Mouse (Mus musculus) spleen, adult 2 months (tissue): Measurements from ENCODE around the gene Igfbpl1. TPM values are rescaled to one million over a fixed set of nuclear protein-coding genes. Genes with fewer than 3 reads are reported as not detected.
A peak's percentile ranks its signal among the peaks of the same experiment; 100 is the strongest.

Source experiments
- DNase-seq, 2 experiments: peaks; one replicate each; pipeline versions ENCODE4 v3.0.0 to v3.0.0-alpha.2; 2012 to 2021; ENCODE audit warnings: low spot score in 2 of 2, low read depth in 1 of 2
- H3K27ac ChIP-seq: fragments of 200-500 bp; 2 replicates; pipeline ENCODE4 v1.5.1; 2012; ENCODE audit warnings: low read length, inconsistent platforms; ENCODE audit not compliant: insufficient read depth
- H3K27me3 ChIP-seq: fragments of 200-500 bp; 2 replicates; pipeline ENCODE4 v1.6.1; 2012; ENCODE audit warnings: mild to moderate bottlenecking, moderate library complexity, low read length, inconsistent platforms; ENCODE audit not compliant: control insufficient read depth, insufficient read depth
- H3K36me3 ChIP-seq: fragments of 200-500 bp; 2 replicates; pipeline ENCODE4 v1.6.1; 2012; ENCODE audit warnings: mild to moderate bottlenecking, low read length, inconsistent platforms; ENCODE audit not compliant: control insufficient read depth, insufficient read depth
- H3K4me1 ChIP-seq: fragments of 200-500 bp; 2 replicates; pipeline ENCODE4 v1.6.1; 2011; ENCODE audit warnings: inconsistent platforms; ENCODE audit not compliant: control insufficient read depth, insufficient read depth, insufficient read length
- H3K4me3 ChIP-seq: fragments of 200-500 bp; 2 replicates; pipeline ENCODE4 v1.5.1; 2011; ENCODE audit warnings: mild to moderate bottlenecking, inconsistent platforms; ENCODE audit not compliant: insufficient read depth, insufficient read length; ENCODE audit errors: extremely low read depth
- CTCF ChIP-seq: fragments of 200-500 bp; IDR thresholded peaks from 2 replicates; pipeline ENCODE4 v1.5.1; 2011; ENCODE audit warnings: mild to moderate bottlenecking, inconsistent platforms; ENCODE audit not compliant: insufficient read depth, insufficient read length, insufficient replicate concordance; ENCODE audit errors: extremely low read depth
- POLR2A ChIP-seq: fragments of 200-500 bp; IDR thresholded peaks from 2 replicates; pipeline ENCODE4 v1.6.1; 2011; ENCODE audit warnings: low read depth, low read length, inconsistent platforms
- WGBS: fragments of 180-500 bp; shearing (Covaris S2); methylation state at CpG from one replicate; pipeline ENCODE4 v1.1.7; 2018; 5-methylcytosine and 5-hydroxymethylcytosine counted together
- polyA plus RNA-seq: library from polyadenylated mRNA; depleted of rRNA; stranded (reverse); fragments of >200 nt; gene quantifications from 2 replicates; pipeline ENCODE4 v1.2.3, GENCODE M21; 2012; rRNA removed

Gene Igfbpl1
- polyA plus RNA-seq, result 0.05 TPM in 1 of 2 replicates, not detected in the other

DNA sequence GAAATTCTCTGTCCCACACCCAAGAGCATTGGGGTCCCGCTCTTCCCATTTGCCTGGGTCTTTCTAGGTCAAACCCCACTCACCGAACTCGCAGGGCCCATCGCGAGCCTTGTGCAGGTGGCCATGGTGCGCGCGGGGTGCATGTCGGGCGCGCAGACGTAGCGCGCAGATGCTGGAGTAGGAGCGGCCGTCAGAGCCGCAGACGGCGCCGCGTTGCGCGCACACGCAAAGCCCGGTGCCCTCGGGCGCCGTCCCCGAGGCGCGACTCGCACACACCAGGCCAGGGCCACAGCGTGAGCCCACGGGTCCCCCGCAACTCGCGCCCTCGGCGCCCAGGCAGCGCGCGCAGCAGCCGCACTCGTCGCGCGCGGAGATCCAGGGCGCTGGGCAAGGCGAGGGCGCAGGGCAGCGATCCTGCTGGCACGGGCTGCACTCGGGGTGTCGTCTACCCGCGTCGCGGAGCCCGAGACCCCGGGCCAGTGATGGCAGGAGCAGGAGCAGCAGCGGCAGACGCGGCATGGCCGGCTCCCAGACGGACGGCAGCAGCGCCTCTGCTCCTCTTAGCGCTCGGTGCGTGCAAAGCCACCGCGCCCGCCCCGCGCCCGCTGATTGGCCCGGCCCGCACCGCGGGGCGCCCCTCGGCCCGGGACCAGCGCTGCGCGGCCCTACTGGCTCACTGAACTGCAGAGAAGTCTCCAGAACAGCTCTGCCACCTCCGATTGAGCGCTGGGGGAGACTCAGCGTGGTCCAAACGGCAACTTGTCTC, at the start of gene Igfbpl1:
Igfbpl1 (minus strand) TSS at position 649 of the 766 bp plus-strand sequence.
- 4% methylated on average over 86 of the region's 91 CpGs for WGBS
- no peak for DNase-seq
- no peaks in the 10 kb centered on the region for H3K36me3 ChIP-seq
- peaks cover 10% of the 10 kb centered on the region for H3K27me3 ChIP-seq
- no peak within 1 kb of the TSS for H3K27ac ChIP-seq
- no peaks in the 10 kb centered on the region for H3K4me1 ChIP-seq
- H3K4me3 ChIP-seq, result no peak within 1 kb of the TSS
- no peak for TF ChIP-seq CTCF
- TF ChIP-seq POLR2A, result no peak

DNA sequence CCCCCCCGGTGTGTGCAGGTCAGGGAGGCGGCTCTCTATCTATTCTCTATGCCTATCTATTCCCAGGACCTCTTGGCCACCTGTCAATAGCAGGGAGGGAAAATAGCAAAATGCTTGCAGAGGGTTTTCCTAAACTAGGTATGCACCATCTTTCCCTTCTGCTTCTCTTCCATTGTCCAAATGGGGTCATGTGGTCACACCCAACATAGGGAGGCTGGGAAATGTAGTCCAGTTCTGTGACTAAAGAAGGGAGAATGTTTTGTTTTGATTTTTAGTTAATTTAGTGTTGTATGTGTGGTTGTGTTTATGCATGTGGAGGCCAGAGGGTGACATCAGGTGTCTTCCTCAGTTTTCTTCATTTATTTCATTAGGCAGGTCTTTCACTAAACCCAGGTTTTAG, 45.4 kb upstream of the Igfbpl1 start:
- no peaks in the 10 kb centered on the region for H3K4me1 ChIP-seq
- TF ChIP-seq CTCF (no peak), POLR2A (no peak)
- H3K4me3 ChIP-seq, result no peak overlapping the region
- H3K27ac ChIP-seq, result no peak overlapping the region
- no peak for DNase-seq
- no peaks in the 10 kb centered on the region for H3K27me3 ChIP-seq
- 83% methylated on average over 2 of the region's 2 CpGs for WGBS
- H3K36me3 ChIP-seq, result no peaks in the 10 kb centered on the region

DNA sequence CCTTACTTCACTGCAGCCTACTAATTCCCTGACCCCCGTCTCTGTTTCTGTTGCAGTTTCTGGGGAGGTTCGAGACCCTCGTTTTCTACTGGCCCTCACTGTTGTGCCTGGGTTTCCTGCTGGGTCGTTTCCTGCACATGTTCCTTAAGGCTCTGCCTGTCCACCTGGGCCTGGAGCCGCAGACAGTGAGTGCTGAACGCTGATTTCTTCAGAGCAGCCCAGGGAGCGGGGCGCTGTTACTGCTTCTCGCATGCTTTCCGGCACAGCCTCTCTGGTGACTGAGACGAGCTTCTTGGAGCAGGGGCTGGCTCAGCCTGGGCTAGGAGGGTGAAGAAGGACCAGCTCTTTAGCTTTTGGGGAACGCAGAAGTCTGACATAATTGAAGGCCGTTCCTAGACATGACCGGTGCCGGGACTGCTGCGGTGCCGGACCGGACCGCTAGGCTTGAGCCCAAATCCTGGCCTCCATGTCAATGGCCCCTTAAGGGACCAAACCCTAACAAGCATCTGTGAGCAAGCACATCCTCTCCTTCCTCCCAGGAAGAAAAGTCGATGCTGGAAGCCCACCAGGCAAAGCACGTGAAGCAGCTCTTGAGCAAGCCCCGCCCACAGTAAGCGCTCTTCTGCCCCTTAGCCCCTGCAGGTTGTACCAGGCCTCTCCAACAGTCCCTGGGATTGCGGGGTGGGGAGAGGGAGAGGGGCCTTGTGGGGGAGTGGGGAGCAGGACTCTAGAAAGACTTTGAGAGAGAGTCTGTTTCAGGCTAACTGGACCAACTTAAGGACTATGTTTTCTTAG, 42.5 kb upstream of the Igfbpl1 start:
- TF ChIP-seq POLR2A, result no peak
- no peak for TF ChIP-seq CTCF
- Histone ChIP-seq H3K27me3 (no peaks in the 10 kb centered on the region), H3K27ac (no peak overlapping the region), H3K4me3 (no peak overlapping the region), H3K4me1 (no peaks in the 10 kb centered on the region), H3K36me3 (no peaks in the 10 kb centered on the region)
- DNase-seq, result no peak
- 64% methylated on average over 24 of the region's 24 CpGs for WGBS

DNA sequence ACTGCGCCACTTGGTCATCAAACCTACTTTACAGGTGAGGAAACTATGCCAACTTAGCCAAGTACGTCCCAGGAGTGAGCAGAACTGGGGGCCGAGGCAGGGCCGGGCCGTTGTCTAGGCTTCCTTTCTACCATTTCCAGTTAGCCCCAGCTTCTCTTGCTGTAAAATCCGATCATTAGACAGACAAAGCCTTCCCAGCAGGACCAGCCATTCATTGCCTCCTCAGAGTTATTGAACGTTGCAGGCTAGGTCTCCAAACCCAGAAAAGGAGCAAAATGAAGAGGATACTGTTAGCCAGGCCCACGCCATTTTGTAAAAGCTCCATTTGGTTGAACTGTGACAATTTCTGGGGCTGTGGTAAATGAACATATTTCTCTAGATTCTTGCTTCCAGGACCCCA, 40.7 kb upstream of the Igfbpl1 start:
- TF ChIP-seq POLR2A, result no peak
- no peak for TF ChIP-seq CTCF
- WGBS, result 92% methylated on average over 8 of the region's 8 CpGs
- H3K4me3 ChIP-seq, result no peak overlapping the region

DNA sequence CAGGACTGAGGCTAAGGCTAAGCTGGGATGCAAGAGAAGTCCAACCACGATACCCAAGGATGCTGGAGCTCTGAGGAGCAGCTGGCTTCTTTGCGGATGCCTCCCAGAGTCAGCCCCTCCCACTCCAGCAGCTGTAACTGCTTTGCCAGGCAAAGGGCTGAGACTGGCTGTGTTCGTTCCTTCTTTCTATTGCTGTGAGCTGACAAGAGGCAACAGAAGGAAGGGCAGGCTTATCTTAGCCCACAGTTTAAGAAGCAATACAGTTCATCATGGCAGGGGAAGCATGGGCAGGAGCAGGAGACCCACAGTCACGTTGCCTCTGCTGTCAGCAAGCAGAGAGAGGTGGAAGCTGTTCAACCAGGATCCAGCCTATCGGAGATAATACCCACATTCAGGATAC, 34.4 kb upstream of the Igfbpl1 start:
- TF ChIP-seq POLR2A, result no peak
- Histone ChIP-seq H3K27me3 (no peaks in the 10 kb centered on the region), H3K4me1 (no peaks in the 10 kb centered on the region), H3K36me3 (no peaks in the 10 kb centered on the region), H3K27ac (no peak overlapping the region), H3K4me3 (no peak overlapping the region)
- DNase-seq, result no peak
- 58% methylated on average over 5 of the region's 5 CpGs for WGBS

More for the DNA sequence above, 40.7 kb upstream of the Igfbpl1 start:
- no peaks in the 10 kb centered on the region for H3K4me1 ChIP-seq
- no peak for DNase-seq
- no peaks in the 10 kb centered on the region for H3K27me3 ChIP-seq
- no peaks in the 10 kb centered on the region for H3K36me3 ChIP-seq
- no peak overlapping the region for H3K27ac ChIP-seq

DNA sequence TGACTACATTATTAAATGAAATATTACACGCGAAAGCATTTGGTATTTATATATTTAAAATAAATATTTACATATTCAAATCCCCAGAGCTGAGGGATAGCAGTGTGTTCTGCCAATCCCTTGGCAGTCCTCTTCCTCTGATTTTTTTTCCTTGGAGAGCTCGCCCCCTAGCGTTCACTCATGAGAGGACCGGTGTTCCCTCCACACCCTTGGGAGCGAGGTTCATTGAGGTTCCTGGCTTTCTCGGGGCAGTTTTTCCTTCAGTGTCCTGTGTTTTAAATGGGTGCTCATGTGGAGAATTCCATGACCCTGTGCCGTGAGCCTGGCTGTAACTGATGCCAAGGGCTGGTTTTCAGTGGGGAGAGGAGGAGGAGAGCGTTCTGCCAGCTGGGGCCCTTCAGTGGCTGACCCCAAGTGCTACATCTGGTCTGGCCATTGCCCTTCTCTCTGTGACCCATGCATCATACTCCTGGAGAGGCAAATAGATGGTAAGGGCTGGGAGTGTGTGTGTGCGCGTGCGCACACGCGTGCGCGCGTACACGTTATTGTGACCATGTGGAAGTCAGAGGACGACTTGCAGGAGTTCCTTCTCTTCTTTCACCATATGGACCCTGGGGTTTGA, 29.2 kb upstream of the Igfbpl1 start:
- peak; percentile 75; the same call in 1 of the 2 replicates for TF ChIP-seq CTCF
- no peak for TF ChIP-seq POLR2A
- Histone ChIP-seq H3K27me3 (no peaks in the 10 kb centered on the region), H3K27ac (no peak overlapping the region), H3K4me3 (no peak overlapping the region), H3K36me3 (no peaks in the 10 kb centered on the region), H3K4me1 (no peaks in the 10 kb centered on the region)
- 54% methylated on average over 19 of the region's 19 CpGs for WGBS
- peak in 1 of 2 experiments; percentile 40 for DNase-seq
